Mouse (Mus musculus) left cerebral cortex, adult 9 months (tissue): ENCODE results near the gene Naaladl1.

Source experiments
- DNase-seq, 2 experiments: peaks; one replicate each; pipeline ENCODE4 v3.0.0; 2022; ENCODE audit warnings: low spot score in 2 of 2

Gene Naaladl1

GRCm38 (mm10) chr19:6105586-6105985, at the start of gene Naaladl1:
Gene Naaladl1, plus strand, starts transcription at chr19:6105782.
- no peak for DNase-seq

- no peak for DNase-seq
Observed at GRCm38 (mm10) chr19:6056696-6057095, 48.9 kb upstream of the Naaladl1 start.

- peak; percentile 95 to 98 for DNase-seq
Observed at GRCm38 (mm10) chr19:6057313-6058096, 48.1 kb upstream of the Naaladl1 start, which contains the start of the genes Mrpl49 and Fau. Gene Mrpl49, minus strand, starts transcription at chr19:6057785. Gene Fau, plus strand, starts transcription at chr19:6057844.

- no peak for DNase-seq
Observed at GRCm38 (mm10) chr19:6058513-6058912, 47.1 kb upstream of the Naaladl1 start.

GRCm38 (mm10) chr19:6058966-6059365, 46.6 kb upstream of the Naaladl1 start:
- DNase-seq, result no peak

GRCm38 (mm10) chr19:6061021-6061533, 44.5 kb upstream of the Naaladl1 start, which contains the start of gene Znhit2:
Gene Znhit2, plus strand, starts transcription at chr19:6061192.
- DNase-seq, result peak; percentile 86 to 95

GRCm38 (mm10) chr19:6061641-6062302, 43.8 kb upstream of the Naaladl1 start:
- DNase-seq, result no peak

GRCm38 (mm10) chr19:6062418-6062817, 43.2 kb upstream of the Naaladl1 start:
- DNase-seq, result no peak

GRCm38 (mm10) chr19:6063081-6063480, 42.5 kb upstream of the Naaladl1 start:
- no peak for DNase-seq

GRCm38 (mm10) chr19:6066571-6066970, 39.0 kb upstream of the Naaladl1 start:
- DNase-seq, result no peak

- peak in 1 of 2 experiments; percentile 86 for DNase-seq
Observed at GRCm38 (mm10) chr19:6067011-6067723, 38.4 kb upstream of the Naaladl1 start.

- peak in 1 of 2 experiments; percentile 86 for DNase-seq
Observed at GRCm38 (mm10) chr19:6067724-6068415, 37.7 kb upstream of the Naaladl1 start, which contains the start of gene Tm7sf2. Gene Tm7sf2, minus strand, starts transcription at chr19:6068373.

- no peak for DNase-seq
Observed at GRCm38 (mm10) chr19:6068951-6069350, 36.6 kb upstream of the Naaladl1 start.

- no peak for DNase-seq
Observed at GRCm38 (mm10) chr19:6069851-6070250, 35.7 kb upstream of the Naaladl1 start.

GRCm38 (mm10) chr19:6070571-6071250, 34.9 kb upstream of the Naaladl1 start:
- DNase-seq, result no peak

- no peak for DNase-seq
Observed at GRCm38 (mm10) chr19:6071261-6071660, 34.3 kb upstream of the Naaladl1 start.

GRCm38 (mm10) chr19:6073889-6074288, 31.7 kb upstream of the Naaladl1 start:
- no peak for DNase-seq

- DNase-seq, result peak in 1 of 2 experiments; percentile 92
Observed at GRCm38 (mm10) chr19:6076564-6077393, 28.8 kb upstream of the Naaladl1 start, which contains the start of gene Vps51. Gene Vps51, minus strand, starts transcription at chr19:6077231.

- no peak for DNase-seq
Observed at GRCm38 (mm10) chr19:6079983-6080480, 25.6 kb upstream of the Naaladl1 start, which contains the start of gene Tmem262. Gene Tmem262, plus strand, starts transcription at chr19:6080033.
